Mouse (Mus musculus): ENCODE measurements around the gene Dmrtc2. TPM values are rescaled to one million over a fixed set of nuclear protein-coding genes. Genes with fewer than 3 reads are reported as not detected.

Dmrtc2 gene
- polyA plus RNA-seq, 1 experiment, result not detected

- Histone ChIP-seq H3K27ac (ENCODE audit: control insufficient read depth, insufficient read depth, low read depth, low read length, poor library complexity) (peak overlapping the region; percentile 79), H3K4me1 (ENCODE audit: control insufficient read depth, insufficient read depth, low read length) (peaks cover 1% of the 10 kb centered on the region; the same call in 1 of the 2 replicates), H3K4me3 (replicated peaks; ENCODE audit: control insufficient read depth, low read depth, low read length) (peak overlapping the region; percentile 64)
- no peak for TF ChIP-seq POLR2A (IDR thresholded peaks at IDR 0.05; ENCODE audit: borderline replicate concordance, control insufficient read depth, low read depth, low read length)
- TF ChIP-seq CTCF (IDR thresholded peaks at IDR 0.05; ENCODE audit: control insufficient read depth, insufficient read depth, low read length), result no peak
- 71% methylated on average over 5 of the region's 5 CpGs for WGBS
Measured at GRCm38 (mm10) chr7:24897959-24898358, 28.1 kb downstream of the Dmrtc2 start.

- 31% methylated on average over 6 of the region's 6 CpGs for WGBS
- Histone ChIP-seq H3K4me1 (ENCODE audit: control insufficient read depth, insufficient read depth, low read length) (peaks cover 1% of the 10 kb centered on the region; the same call in 1 of the 2 replicates), H3K27ac (ENCODE audit: control insufficient read depth, insufficient read depth, low read depth, low read length, poor library complexity) (peak overlapping the region; percentile 76), H3K4me3 (replicated peaks; ENCODE audit: control insufficient read depth, low read depth, low read length) (peak overlapping the region; percentile 26)
- TF ChIP-seq POLR2A (IDR thresholded peaks at IDR 0.05; ENCODE audit: borderline replicate concordance, control insufficient read depth, low read depth, low read length) (no peak), CTCF (IDR thresholded peaks at IDR 0.05; ENCODE audit: control insufficient read depth, insufficient read depth, low read length) (no peak)
Measured at GRCm38 (mm10) chr7:24901114-24901513, 31.3 kb downstream of the Dmrtc2 start.

DNA sequence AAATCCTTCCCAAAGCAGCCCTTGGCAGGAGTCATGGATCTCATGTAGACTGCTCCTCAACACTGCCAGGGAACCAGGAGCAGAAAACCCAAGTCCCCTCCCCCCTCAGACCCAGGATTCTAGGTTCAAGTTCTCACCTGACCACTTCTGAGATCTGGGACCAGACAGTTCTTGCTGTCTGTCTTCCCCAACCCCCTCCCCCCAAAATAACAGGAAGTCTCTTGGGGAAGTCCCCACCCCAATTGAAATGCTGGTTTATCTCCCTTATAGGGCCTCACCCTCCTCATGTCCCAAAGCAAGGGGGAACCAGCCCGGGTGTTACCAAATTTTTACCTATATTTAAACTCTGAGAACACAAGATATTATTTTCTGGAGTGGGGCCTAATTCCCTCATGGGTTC is 32.0 kb downstream of the Dmrtc2 start:
- H3K27ac ChIP-seq (ENCODE audit: control insufficient read depth, insufficient read depth, low read depth, low read length, poor library complexity), result peak overlapping the region; percentile 90
- peaks cover 4% of the 10 kb centered on the region for H3K4me1 ChIP-seq (ENCODE audit: control insufficient read depth, insufficient read depth, low read length)
- 2% methylated on average over 1 of the region's 1 CpGs for WGBS
- TF ChIP-seq CTCF (IDR thresholded peaks at IDR 0.05; ENCODE audit: control insufficient read depth, insufficient read depth, low read length) (no peak), POLR2A (IDR thresholded peaks at IDR 0.05; ENCODE audit: borderline replicate concordance, control insufficient read depth, low read depth, low read length) (no peak)
- peak overlapping the region; percentile 69 for H3K4me3 ChIP-seq (replicated peaks; ENCODE audit: control insufficient read depth, low read depth, low read length)

DNA sequence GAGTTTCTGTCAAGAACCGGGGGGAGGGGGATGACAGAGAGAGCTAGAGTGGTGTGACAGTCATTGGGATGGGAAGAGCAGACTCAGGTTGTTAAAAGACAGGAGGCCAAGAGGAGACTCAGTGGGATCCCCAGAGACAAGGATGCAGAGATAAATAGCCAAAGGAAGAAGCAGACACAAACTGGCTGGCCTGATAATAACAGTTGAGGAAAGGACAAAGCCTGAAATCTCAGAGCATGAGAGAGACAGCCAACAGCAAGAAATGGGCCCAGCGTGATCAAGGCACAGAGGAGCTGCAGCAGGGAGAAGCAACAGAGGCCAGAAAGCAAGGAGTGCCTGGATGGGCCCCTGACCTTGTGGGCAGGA is 32.4 kb downstream of the Dmrtc2 start:
- no peak for TF ChIP-seq POLR2A (IDR thresholded peaks at IDR 0.05; ENCODE audit: borderline replicate concordance, control insufficient read depth, low read depth, low read length)
- TF ChIP-seq CTCF (IDR thresholded peaks at IDR 0.05; ENCODE audit: control insufficient read depth, insufficient read depth, low read length), result no peak
- Histone ChIP-seq H3K4me3 (replicated peaks; ENCODE audit: control insufficient read depth, low read depth, low read length) (peak overlapping the region; percentile 69), H3K4me1 (ENCODE audit: control insufficient read depth, insufficient read depth, low read length) (peaks cover 4% of the 10 kb centered on the region), H3K27ac (ENCODE audit: control insufficient read depth, insufficient read depth, low read depth, low read length, poor library complexity) (peak overlapping the region; percentile 90)
- WGBS, result 13% methylated on average over 2 of the region's 2 CpGs

DNA sequence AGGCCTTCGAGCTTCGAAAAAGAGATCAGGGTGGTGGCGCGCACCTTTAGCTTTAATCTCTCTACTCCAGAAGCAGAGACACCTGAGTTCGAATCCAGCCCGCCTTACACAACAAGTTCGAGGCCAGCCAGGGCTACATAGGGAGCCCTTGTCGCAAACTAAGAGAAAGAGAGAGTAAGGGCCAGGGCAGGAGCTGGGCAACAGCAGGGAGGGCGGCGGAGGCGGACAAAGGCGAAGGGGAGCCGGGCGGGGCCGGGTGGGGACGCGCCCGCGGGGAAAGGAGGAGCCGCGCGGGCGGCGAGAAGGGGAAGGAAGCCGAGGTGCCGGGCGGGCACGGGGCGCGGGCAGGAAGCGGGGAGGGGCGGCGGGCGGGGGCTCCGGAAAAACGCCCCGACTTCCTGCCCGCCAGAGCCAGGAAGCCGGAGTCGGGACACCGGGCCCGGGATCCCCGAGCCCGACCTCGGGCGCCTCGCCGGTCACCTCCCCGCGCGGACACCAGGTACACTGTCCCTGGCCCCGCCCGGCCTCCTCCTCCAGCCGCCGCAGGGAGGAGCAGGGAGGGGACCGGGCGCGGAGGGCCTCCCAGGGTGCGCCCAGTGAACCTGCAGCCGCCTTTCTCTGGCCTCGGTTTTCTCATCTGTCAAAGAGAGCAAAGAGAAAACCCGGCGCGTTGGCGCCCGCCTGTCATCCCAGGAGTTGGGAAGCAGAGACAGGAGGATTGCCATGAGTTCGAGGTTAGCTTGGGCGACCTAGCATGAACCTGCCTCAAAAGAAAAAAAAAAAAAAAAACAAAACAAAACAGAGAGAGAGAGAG is 33.0 kb downstream of the Dmrtc2 start, which contains the start of gene Arhgef1:
Gene Arhgef1 (plus strand): TSS at position 283 of the 814 bp plus-strand sequence.
- Histone ChIP-seq H3K4me1 (ENCODE audit: control insufficient read depth, insufficient read depth, low read length) (peaks cover 4% of the 10 kb centered on the region), H3K4me3 (replicated peaks; ENCODE audit: control insufficient read depth, low read depth, low read length) (peak within 1 kb of the TSS; percentile 90), H3K27ac (ENCODE audit: control insufficient read depth, insufficient read depth, low read depth, low read length, poor library complexity) (peak within 1 kb of the TSS; percentile 99)
- TF ChIP-seq CTCF (IDR thresholded peaks at IDR 0.05; ENCODE audit: control insufficient read depth, insufficient read depth, low read length), result no peak
- TF ChIP-seq POLR2A (IDR thresholded peaks at IDR 0.05; ENCODE audit: borderline replicate concordance, control insufficient read depth, low read depth, low read length), result peak; percentile 50; the same call in 1 of the 2 replicates
- 2% methylated on average over 61 of the region's 68 CpGs for WGBS

- no peak for TF ChIP-seq POLR2A (IDR thresholded peaks at IDR 0.05; ENCODE audit: borderline replicate concordance, control insufficient read depth, low read depth, low read length)
- TF ChIP-seq CTCF (IDR thresholded peaks at IDR 0.05; ENCODE audit: control insufficient read depth, insufficient read depth, low read length), result no peak
- peak overlapping the region; percentile 90 for H3K4me3 ChIP-seq (replicated peaks; ENCODE audit: control insufficient read depth, low read depth, low read length)
- H3K27ac ChIP-seq (ENCODE audit: control insufficient read depth, insufficient read depth, low read depth, low read length, poor library complexity), result peak overlapping the region; percentile 99
- H3K4me1 ChIP-seq (ENCODE audit: control insufficient read depth, insufficient read depth, low read length), result peaks cover 4% of the 10 kb centered on the region
- WGBS, result under 1% methylated on average over 10 of the region's 10 CpGs
Measured at GRCm38 (mm10) chr7:24903444-24903825, 33.6 kb downstream of the Dmrtc2 start.

DNA sequence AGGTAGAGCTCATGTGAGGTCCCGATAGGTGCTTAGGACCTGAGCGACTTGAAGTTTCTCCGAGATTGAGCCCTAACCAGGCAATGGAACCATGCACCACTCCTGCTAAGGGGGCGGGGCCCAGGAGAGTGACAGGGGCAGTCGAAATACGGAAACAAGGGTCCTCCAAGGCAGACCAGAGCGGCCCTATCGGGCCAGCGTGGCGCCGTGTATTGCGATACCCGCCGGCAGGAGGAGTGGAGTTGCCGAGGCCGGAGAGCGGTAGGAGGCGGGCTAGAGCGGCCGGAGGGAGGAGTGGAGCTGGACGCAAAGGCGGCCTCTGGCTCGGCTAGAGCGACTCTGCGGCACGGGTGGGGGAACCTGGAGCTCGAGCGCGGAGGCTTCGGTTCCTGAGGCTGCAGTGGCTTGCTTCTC is 34.2 kb downstream of the Dmrtc2 start:
- peak overlapping the region; percentile 90 for H3K4me3 ChIP-seq (replicated peaks; ENCODE audit: control insufficient read depth, low read depth, low read length)
- under 1% methylated on average over 30 of the region's 30 CpGs for WGBS
- H3K27ac ChIP-seq (ENCODE audit: control insufficient read depth, insufficient read depth, low read depth, low read length, poor library complexity), result peak overlapping the region; percentile 62
- TF ChIP-seq POLR2A (IDR thresholded peaks at IDR 0.05; ENCODE audit: borderline replicate concordance, control insufficient read depth, low read depth, low read length) (peak; percentile 64; the same call in 1 of the 2 replicates), CTCF (IDR thresholded peaks at IDR 0.05; ENCODE audit: control insufficient read depth, insufficient read depth, low read length) (no peak)
- H3K4me1 ChIP-seq (ENCODE audit: control insufficient read depth, insufficient read depth, low read length), result peaks cover 4% of the 10 kb centered on the region

GRCm38 (mm10) chr7:24904936-24905335 is 35.1 kb downstream of the Dmrtc2 start:
- 13% methylated on average over 3 of the region's 3 CpGs for whole genome bisulfite sequencing

More at GRCm38 (mm10) chr7:24904936-24905335, 35.1 kb downstream of the Dmrtc2 start:
- peaks cover 4% of the 10 kb centered on the region for H3K4me1 ChIP-seq (ENCODE audit: control insufficient read depth, insufficient read depth, low read length)
- peak overlapping the region; percentile 13 for H3K4me3 ChIP-seq (replicated peaks; ENCODE audit: control insufficient read depth, low read depth, low read length)
- no peak overlapping the region for H3K27ac ChIP-seq (ENCODE audit: control insufficient read depth, insufficient read depth, low read depth, low read length, poor library complexity)
- TF ChIP-seq POLR2A (IDR thresholded peaks at IDR 0.05; ENCODE audit: borderline replicate concordance, control insufficient read depth, low read depth, low read length) (no peak), CTCF (IDR thresholded peaks at IDR 0.05; ENCODE audit: control insufficient read depth, insufficient read depth, low read length) (peak; percentile 85)
